Mouse (Mus musculus) neural tube, embryonic 14.5 days (tissue): ENCODE data around the gene Setdb2. TPM values are rescaled to one million over a fixed set of nuclear protein-coding genes. Genes with fewer than 3 reads are reported as not detected.

Experiments
- ATAC-seq: fragments of 200-750 bp; cut with Nextera tagmentation; 2 replicates; pipeline ENCODE4 v1.8.0; 2017; ENCODE audit warnings: low read depth, mild to moderate bottlenecking, moderate TSS enrichment, moderate library complexity
- H3K27ac ChIP-seq: fragments of 300-500 bp; sonication (generic); 2 replicates; pipeline ENCODE4 v1.5.1; 2014; ENCODE audit warnings: low read depth, mild to moderate bottlenecking, control low read depth, low read length, moderate library complexity, mixed read lengths
- H3K27me3 ChIP-seq: fragments of 300-500 bp; sonication (generic); 2 replicates; pipeline ENCODE4 v1.6.1; 2014; ENCODE audit warnings: low read length; ENCODE audit not compliant: control insufficient read depth, insufficient read depth
- H3K36me3 ChIP-seq: fragments of 300-500 bp; sonication (generic); 2 replicates; pipeline ENCODE4 v1.6.1; 2014; ENCODE audit warnings: low read length, mixed read lengths; ENCODE audit not compliant: control insufficient read depth, insufficient read depth
- H3K4me1 ChIP-seq: fragments of 300-500 bp; sonication (generic); 2 replicates; pipeline ENCODE4 v1.6.1; 2014; ENCODE audit warnings: low read length; ENCODE audit not compliant: control insufficient read depth, insufficient read depth
- H3K4me2 ChIP-seq: fragments of 300-500 bp; sonication (generic); 2 replicates; pipeline ENCODE4 v1.6.1; 2014; ENCODE audit warnings: mild to moderate bottlenecking, low read depth, low read length, control low read depth
- H3K4me3 ChIP-seq: fragments of 300-500 bp; sonication (generic); 2 replicates; pipeline ENCODE4 v1.5.1; 2014; ENCODE audit warnings: low read depth, low read length, control low read depth, mixed read lengths
- H3K9ac ChIP-seq: fragments of 300-500 bp; sonication (generic); replicated peaks from 2 replicates; pipeline ENCODE4 v1.6.1; 2014; ENCODE audit warnings: low read depth, mild to moderate bottlenecking, control low read depth, low read length, mixed read lengths
- H3K9me3 ChIP-seq: fragments of 300-500 bp; sonication (generic); 2 replicates; pipeline ENCODE4 v1.6.1; 2016; ENCODE audit warnings: low read length; ENCODE audit not compliant: control insufficient read depth
- WGBS: fragments of 180-500 bp; shearing (Covaris S2); extraction: QIAGEN DNeasy Blood & Tissue Kit; methylation state at CpG from one replicate; pipeline ENCODE4 v1.1.7; 2014; 5-methylcytosine and 5-hydroxymethylcytosine counted together
- polyA plus RNA-seq: library from polyadenylated mRNA; unstranded; fragments of >200 nt; fragmentation: Nextera tagmentation; extraction: Ambion mirVana; gene quantifications from 2 replicates; pipeline ENCODE4 v1.2.1, GENCODE M21; 2014

Gene Setdb2
- 6.5 and 8.8 TPM in 2 replicates for polyA plus RNA-seq

DNA sequence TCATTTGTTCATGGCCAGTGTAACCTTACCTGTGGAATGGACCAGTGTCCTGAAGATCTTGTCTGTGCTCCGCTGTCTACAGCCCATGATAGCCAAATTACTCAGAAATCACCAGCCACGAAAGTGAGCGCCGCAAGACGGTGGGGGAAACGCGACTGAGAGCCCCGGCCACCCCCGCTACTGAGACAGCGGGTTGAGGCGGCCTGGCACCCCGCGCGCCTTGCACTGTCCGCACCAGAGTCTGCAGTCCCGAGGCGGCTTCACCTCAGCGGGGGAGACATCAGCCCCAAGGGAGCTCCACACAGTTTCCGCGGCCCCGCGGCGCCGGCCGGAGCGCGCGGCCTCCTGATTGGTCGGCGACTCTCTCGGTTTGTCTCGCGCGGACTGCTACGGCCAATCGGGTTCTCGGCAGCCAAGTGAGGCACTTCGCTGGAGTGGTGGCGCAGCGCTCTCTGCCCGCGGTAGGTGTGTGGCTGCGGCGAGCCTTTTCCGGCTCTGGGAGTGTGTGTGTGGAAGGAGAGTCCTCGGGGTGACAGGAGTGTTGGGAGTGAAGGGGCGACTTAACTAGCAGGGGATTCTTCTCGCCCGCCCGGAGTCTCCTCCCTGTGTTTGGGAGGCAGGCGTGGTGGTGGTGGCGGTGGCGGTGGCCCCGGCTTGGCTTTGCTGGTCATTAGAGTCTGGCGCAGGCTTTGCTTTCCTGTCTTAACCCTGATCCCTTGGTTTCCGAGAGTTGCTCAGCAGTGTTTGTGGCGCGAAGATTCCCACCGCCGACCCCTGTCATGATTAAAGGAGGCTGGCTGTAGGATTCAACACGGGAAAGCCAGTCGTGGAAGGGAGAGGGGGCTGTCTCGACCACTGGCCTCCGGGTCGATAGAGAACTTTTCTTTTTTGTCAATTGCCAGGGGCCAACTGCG lies at the start of gene Setdb2, which contains the start of gene Cab39l:
Gene Setdb2 (minus strand): TSS at position 327 of the 914 bp plus-strand sequence.
Gene Cab39l (plus strand): TSS at position 415 of the 914 bp plus-strand sequence.
- Histone ChIP-seq H3K9ac (peak within 1 kb of the TSS; percentile 70), H3K4me3 (peak within 1 kb of the TSS; percentile 89), H3K4me2 (peak within 1 kb of the TSS; percentile 85), H3K27ac (peak within 1 kb of the TSS; percentile 76), H3K9me3 (no peaks in the 10 kb centered on the region), H3K27me3 (no peaks in the 10 kb centered on the region), H3K4me1 (no peaks in the 10 kb centered on the region), H3K36me3 (no peaks in the 10 kb centered on the region)
- peak; percentile 100 for ATAC-seq
- under 1% methylated on average over 66 of the region's 66 CpGs for WGBS

DNA sequence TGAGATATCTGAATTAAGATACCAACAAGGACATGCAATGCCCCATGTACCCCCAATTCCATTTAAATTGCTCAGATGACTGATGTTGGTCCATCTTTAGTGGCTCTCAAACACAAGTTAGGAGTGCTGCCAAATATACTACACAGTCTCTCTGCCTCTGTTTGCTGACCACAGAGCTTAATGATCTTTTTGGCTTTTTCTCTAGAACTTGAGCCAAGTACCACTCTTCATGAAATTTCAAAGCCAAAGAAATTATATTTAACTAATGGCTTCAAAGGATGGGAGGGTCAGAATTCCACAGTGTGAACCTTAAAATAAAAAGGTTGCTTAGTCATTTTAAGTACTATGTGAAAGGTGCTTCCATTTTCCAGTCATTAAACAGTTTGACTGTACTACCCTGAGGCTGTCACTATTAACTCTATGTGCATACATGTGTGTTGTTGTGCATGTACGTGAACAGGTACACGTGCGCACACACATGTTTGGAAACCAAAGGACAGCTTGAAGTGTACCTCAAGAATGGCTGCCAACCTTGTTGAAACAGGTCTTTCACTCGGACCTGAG lies 44.6 kb upstream of the Setdb2 start:
- Histone ChIP-seq H3K36me3 (no peaks in the 10 kb centered on the region), H3K27me3 (no peaks in the 10 kb centered on the region), H3K9ac (no peak overlapping the region), H3K27ac (no peak overlapping the region), H3K4me1 (no peaks in the 10 kb centered on the region), H3K9me3 (no peaks in the 10 kb centered on the region), H3K4me3 (no peak overlapping the region), H3K4me2 (no peak overlapping the region)
- WGBS: 94% methylated on average over 4 of the region's 4 CpGs
- no peak for ATAC-seq

DNA sequence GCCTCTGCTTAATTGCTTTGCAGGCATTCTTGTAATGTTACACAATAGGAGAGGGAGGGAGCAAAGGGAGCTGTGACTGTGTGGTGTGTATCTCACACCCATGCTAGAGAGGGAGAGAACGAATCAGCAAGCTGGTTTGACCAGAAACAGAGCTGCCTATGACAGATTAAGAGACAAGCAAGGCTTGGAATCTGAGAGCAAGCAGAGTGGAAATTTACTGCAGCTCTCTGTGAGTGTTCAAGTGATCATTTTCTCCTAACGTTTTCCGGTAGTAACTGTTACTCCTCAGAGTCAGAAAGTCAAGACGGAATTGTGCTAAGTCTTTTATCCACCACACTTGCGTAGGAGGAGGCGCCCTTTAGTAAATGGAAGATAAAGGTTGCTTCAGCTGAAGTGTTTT lies 38.0 kb upstream of the Setdb2 start:
- no peak overlapping the region for H3K27ac ChIP-seq

DNA sequence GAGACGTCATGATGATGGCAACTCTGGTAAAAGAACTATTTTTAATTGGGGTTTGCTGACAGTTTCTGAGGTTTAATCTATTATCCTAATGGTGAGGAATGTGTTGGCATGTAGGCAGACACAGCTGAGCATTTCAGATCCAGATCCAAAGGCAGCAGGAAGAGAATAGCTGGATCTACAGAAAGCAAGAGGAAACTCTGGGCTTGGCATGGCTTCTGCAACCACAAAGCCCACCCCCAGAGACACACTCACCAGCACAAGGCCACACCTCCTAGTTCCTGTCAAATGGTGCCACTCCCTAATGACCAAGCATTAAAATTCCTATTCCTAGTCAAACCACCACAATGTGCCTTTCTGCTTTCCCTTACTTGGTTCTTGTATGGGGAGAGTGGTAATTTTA lies 30.1 kb upstream of the Setdb2 start:
- WGBS: 90% methylated on average over 1 of the region's 1 CpGs
- H3K27ac ChIP-seq: no peak overlapping the region
- no peaks in the 10 kb centered on the region for H3K4me1 ChIP-seq
- no peaks in the 10 kb centered on the region for H3K27me3 ChIP-seq
- H3K4me2 ChIP-seq: no peak overlapping the region
- H3K4me3 ChIP-seq: no peak overlapping the region
- H3K9me3 ChIP-seq: no peaks in the 10 kb centered on the region
- H3K9ac ChIP-seq: no peak overlapping the region
- ATAC-seq: no peak
- H3K36me3 ChIP-seq: no peaks in the 10 kb centered on the region

More for the DNA sequence above, 38.0 kb upstream of the Setdb2 start:
- no peak overlapping the region for H3K4me3 ChIP-seq
- H3K36me3 ChIP-seq: no peaks in the 10 kb centered on the region
- no peak for ATAC-seq
- H3K9me3 ChIP-seq: no peaks in the 10 kb centered on the region
- no peak overlapping the region for H3K9ac ChIP-seq
- H3K4me1 ChIP-seq: no peaks in the 10 kb centered on the region
- H3K4me2 ChIP-seq: no peak overlapping the region
- no peaks in the 10 kb centered on the region for H3K27me3 ChIP-seq
- 64% methylated on average over 6 of the region's 6 CpGs for WGBS

DNA sequence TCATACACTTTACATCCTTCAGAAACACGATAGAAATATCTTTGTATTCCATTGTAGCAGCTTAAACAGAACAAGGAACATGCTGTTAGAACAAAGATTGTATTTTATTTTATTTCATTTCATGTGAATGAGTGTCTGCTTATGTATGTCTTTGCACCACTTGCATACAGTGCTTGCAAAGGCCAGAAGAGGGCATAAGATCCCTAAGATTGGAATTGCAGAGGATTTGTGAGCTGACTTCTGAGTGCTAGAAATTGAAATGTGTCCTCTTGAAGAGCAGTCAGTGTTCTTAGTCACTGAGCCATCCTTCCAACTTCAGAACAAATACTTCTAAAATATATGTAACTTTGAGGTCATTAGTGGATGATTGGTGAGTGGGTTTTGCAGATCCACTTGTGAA lies 27.1 kb upstream of the Setdb2 start:
- Histone ChIP-seq H3K36me3 (no peaks in the 10 kb centered on the region), H3K9ac (no peak overlapping the region), H3K4me3 (no peak overlapping the region), H3K4me1 (no peaks in the 10 kb centered on the region), H3K9me3 (no peaks in the 10 kb centered on the region), H3K4me2 (no peak overlapping the region), H3K27ac (no peak overlapping the region), H3K27me3 (no peaks in the 10 kb centered on the region)
- 69% methylated on average over 1 of the region's 1 CpGs for WGBS
- ATAC-seq: no peak

DNA sequence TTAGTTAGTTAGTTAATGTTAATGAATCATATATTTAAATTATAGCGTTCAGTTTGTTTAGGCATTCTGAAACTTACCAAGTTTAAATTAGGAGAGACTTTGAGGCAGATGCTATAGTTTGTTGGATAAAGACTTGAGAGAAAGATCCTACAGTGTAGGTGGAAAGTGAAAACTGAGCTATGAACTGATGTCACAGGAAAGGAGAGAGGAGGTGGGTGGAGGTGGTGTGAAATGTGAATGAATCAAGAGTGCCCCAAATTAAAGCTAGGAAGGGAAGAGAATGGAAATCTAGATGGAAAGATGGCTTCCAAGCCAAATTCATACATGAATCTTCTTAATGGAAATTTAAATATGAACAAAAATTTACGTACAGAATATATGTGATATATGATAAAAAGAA lies 25.8 kb upstream of the Setdb2 start:
- no peak overlapping the region for H3K4me2 ChIP-seq
- WGBS: 97% methylated on average over 2 of the region's 2 CpGs
- H3K4me1 ChIP-seq: no peaks in the 10 kb centered on the region
- H3K27me3 ChIP-seq: no peaks in the 10 kb centered on the region
- no peak overlapping the region for H3K27ac ChIP-seq
- no peaks in the 10 kb centered on the region for H3K36me3 ChIP-seq
- no peaks in the 10 kb centered on the region for H3K9me3 ChIP-seq
- ATAC-seq: no peak
- no peak overlapping the region for H3K4me3 ChIP-seq
- no peak overlapping the region for H3K9ac ChIP-seq

DNA sequence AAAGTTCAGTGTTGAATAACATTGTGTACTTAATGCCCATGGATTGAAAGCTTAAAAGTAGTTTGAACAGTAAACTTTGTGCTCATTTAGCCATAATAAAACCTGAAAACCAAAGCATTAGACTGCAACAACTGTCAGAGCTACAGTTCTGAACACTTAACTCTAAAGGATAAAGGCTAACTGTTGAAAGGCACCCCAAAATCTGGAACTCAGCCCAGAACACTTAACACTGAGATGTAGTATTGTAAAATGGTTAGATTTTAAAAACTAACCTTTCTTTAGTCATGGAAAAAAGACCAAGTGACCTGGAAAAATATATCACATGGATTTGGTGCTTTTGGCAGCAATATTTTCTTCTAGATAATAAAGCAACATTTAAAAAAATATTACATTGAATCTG lies 7.3 kb upstream of the Setdb2 start:
- ATAC-seq: no peak
- no peaks in the 10 kb centered on the region for H3K9me3 ChIP-seq
- no peak overlapping the region for H3K4me2 ChIP-seq
- no peaks in the 10 kb centered on the region for H3K4me1 ChIP-seq
- H3K36me3 ChIP-seq: no peaks in the 10 kb centered on the region
- H3K27me3 ChIP-seq: no peaks in the 10 kb centered on the region
- no peak overlapping the region for H3K27ac ChIP-seq
- no peak overlapping the region for H3K4me3 ChIP-seq
- no peak overlapping the region for H3K9ac ChIP-seq

DNA sequence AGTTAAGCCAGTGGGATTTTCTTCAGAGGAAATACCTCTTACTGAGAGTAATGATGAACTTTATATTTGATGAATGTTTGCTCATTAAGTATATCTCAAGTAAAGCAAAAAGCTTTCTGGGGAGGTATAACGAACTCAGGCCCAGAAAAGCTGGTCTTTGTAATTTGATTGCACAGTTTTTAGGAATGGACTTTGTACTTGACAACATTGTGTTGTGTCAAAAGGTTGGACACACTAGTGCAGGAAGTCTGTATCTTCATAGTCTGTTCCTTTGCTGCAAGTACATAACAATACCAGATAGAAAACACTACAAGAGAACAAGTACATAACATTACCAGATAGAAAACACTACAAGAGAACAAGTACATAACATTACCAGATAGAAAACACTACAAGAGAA lies 4.7 kb upstream of the Setdb2 start:
- Histone ChIP-seq H3K36me3 (no peaks in the 10 kb centered on the region), H3K4me2 (no peak overlapping the region), H3K9ac (no peak overlapping the region), H3K27ac (no peak overlapping the region), H3K9me3 (no peaks in the 10 kb centered on the region), H3K27me3 (no peaks in the 10 kb centered on the region), H3K4me1 (no peaks in the 10 kb centered on the region), H3K4me3 (no peak overlapping the region)
- ATAC-seq: no peak
- 87% methylated on average over 1 of the region's 1 CpGs for WGBS

DNA sequence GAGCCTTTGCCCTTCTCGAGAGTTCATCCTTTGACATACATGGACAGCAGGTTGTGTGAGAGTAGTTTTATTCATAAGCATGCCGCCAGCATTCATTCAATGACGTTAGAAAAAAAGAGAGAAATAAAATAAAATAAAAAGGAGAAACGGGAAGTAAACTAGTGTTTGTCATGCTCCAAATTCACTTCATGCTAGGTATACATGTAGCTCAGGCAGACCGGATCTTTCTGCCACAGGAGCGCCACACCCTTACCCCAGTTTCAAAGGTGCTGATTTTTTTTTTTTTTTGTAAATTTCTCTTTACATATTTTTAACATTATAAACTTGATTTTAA lies 755 bp upstream of the Setdb2 start:
- Histone ChIP-seq H3K4me1 (no peaks in the 10 kb centered on the region), H3K9me3 (no peaks in the 10 kb centered on the region), H3K27me3 (no peaks in the 10 kb centered on the region), H3K27ac (no peak overlapping the region), H3K4me3 (peak overlapping the region; percentile 89), H3K9ac (peak overlapping the region; percentile 70), H3K4me2 (peak overlapping the region; percentile 85), H3K36me3 (no peaks in the 10 kb centered on the region)
- ATAC-seq: no peak
- WGBS: 11% methylated on average over 6 of the region's 6 CpGs
